Mouse (Mus musculus) ES-E14 (cell line): Measurements from ENCODE around the gene Map3k10. TPM values are rescaled to one million over a fixed set of nuclear protein-coding genes. Genes with fewer than 3 reads are reported as not detected.
"Not testable (repeated sequence)": the region's sequence is repeated elsewhere in the genome, so short reads cannot be mapped to it uniquely, and the experiment has no call there.

Source experiments
- DNase-seq: peaks from one replicate; pipeline ENCODE4 v3.0.0-alpha.2; 2013; ENCODE audit warnings: low read depth, low spot score
- H3K27ac ChIP-seq: 2 replicates; pipeline ENCODE4 v1.5.1; 2012; ENCODE audit warnings: low read depth, mild to moderate bottlenecking, low read length, moderate library complexity, mixed read lengths; ENCODE audit not compliant: poor library complexity, insufficient read depth, severe bottlenecking
- H3K36me3 ChIP-seq: 2 replicates; pipeline ENCODE4 v1.6.1; 2012; ENCODE audit warnings: mild to moderate bottlenecking, low read length, moderate library complexity, mixed read lengths; ENCODE audit not compliant: control insufficient read depth, poor library complexity, insufficient read depth, severe bottlenecking
- H3K4me1 ChIP-seq, 2 experiments: fragments of 150-350 bp in 1 of 2; sonication (generic) in 1 of 2; 2 replicates each; pipeline ENCODE4 v1.6.1; 2012; ENCODE audit warnings: low read length in 2 of 2, mild to moderate bottlenecking in 1 of 2, mixed read lengths in 1 of 2; ENCODE audit not compliant: control insufficient read depth in 2 of 2, insufficient read depth in 2 of 2, poor library complexity in 1 of 2
- H3K4me3 ChIP-seq, 2 experiments: fragments of 150-350 bp in 1 of 2; sonication (generic) in 1 of 2; 2 replicates each; pipeline ENCODE4 v1.5.1; 2012; ENCODE audit warnings: low read length in 2 of 2, low read depth in 1 of 2, mild to moderate bottlenecking in 1 of 2, mixed read lengths in 1 of 2; ENCODE audit not compliant: insufficient read depth in 1 of 2, poor library complexity in 1 of 2, severe bottlenecking in 1 of 2
- H3K9ac ChIP-seq: 2 replicates; pipeline ENCODE4 v1.6.1; 2012; ENCODE audit warnings: low read depth, mild to moderate bottlenecking, low read length, mixed read lengths; ENCODE audit not compliant: poor library complexity, insufficient read depth, severe bottlenecking
- H3K9me3 ChIP-seq: fragments of 150-350 bp; sonication (generic); 2 replicates; pipeline ENCODE4 v1.6.1; 2012; ENCODE audit warnings: low read depth, mild to moderate bottlenecking, low read length; ENCODE audit not compliant: control insufficient read depth, insufficient read depth
- CHD2 ChIP-seq: IDR thresholded peaks from 2 replicates; pipeline ENCODE4 v1.6.1; 2014; ENCODE audit warnings: mild to moderate bottlenecking, low read depth, low read length, inconsistent platforms
- HCFC1 ChIP-seq: IDR thresholded peaks from 2 replicates; pipeline ENCODE4 v1.6.1; 2012; ENCODE audit warnings: low read length, inconsistent platforms, borderline replicate concordance; ENCODE audit not compliant: insufficient read depth
- MAFK ChIP-seq: IDR thresholded peaks from 2 replicates; pipeline ENCODE4 v1.6.1; 2014; ENCODE audit warnings: mild to moderate bottlenecking, low read depth, low read length, inconsistent platforms; ENCODE audit not compliant: insufficient read depth
- ZC3H11A ChIP-seq: IDR thresholded peaks from 2 replicates; pipeline ENCODE4 v1.6.1; 2012; ENCODE audit warnings: low read depth, mild to moderate bottlenecking, inconsistent platforms, low read length, borderline replicate concordance
- ZNF384 ChIP-seq: IDR thresholded peaks from 2 replicates; pipeline ENCODE4 v1.6.1; 2012; ENCODE audit warnings: low read depth, low read length, inconsistent platforms
- in situ Hi-C, 2 experiments: fragments of 600-800 bp; cut with MboI; formaldehyde crosslinking; loops; one replicate each; pipeline ENCODE4 v1.15.1; 2025; ENCODE audit warnings: low sequenced_read_pairs in 2 of 2, inconsistent platforms in 1 of 2; ENCODE audit not compliant: unreplicated experiment in 2 of 2
- total RNA-seq: library from RNA; depleted of rRNA; stranded (reverse); fragments of 300-350 nt; gene quantifications from 2 replicates; pipeline ENCODE4 v1.2.3, GENCODE M21; 2012

The Map3k10 gene
- total RNA-seq, 1 experiment = 21.6 TPM

GRCm38 (mm10) chr7:27634691-27635090 lies 39.7 kb downstream of the Map3k10 start:
- peaks cover 27% of the 10 kb centered on the region for H3K36me3 ChIP-seq
- in situ Hi-C loops = no loop called here
- H3K9ac ChIP-seq = no peak overlapping the region
- H3K27ac ChIP-seq = no peak overlapping the region
- H3K9me3 ChIP-seq = no peaks in the 10 kb centered on the region
- no peak overlapping the region for H3K4me3 ChIP-seq
- 0 out of 4 replicates have a peak, but pooled peaks cover 0 to 3% of the 10 kb centered on the region in 2 experiments for H3K4me1 ChIP-seq
- no peak for DNase-seq
- TF ChIP-seq ZC3H11A (no peak), HCFC1 (no peak), CHD2 (no peak), ZNF384 (no peak)

- no peaks in the 10 kb centered on the region for H3K9me3 ChIP-seq
- TF ChIP-seq ZC3H11A (no peak), HCFC1 (no peak), MAFK (no peak), ZNF384 (no peak), CHD2 (no peak)
- in situ Hi-C loops = no loop called here
- H3K27ac ChIP-seq = no peak overlapping the region
- no peak overlapping the region for H3K9ac ChIP-seq
- H3K4me1 ChIP-seq = 0 out of 4 replicates have a peak, but pooled peaks cover 0 to 3% of the 10 kb centered on the region in 2 experiments
- DNase-seq = no peak
- H3K4me3 ChIP-seq = no peak overlapping the region
- H3K36me3 ChIP-seq = peaks cover 38% of the 10 kb centered on the region
These were observed 41.2 kb downstream of the Map3k10 start for GRCm38 (mm10) chr7:27633166-27633565.

- DNase-seq = no peak
- Histone ChIP-seq H3K4me1 (peaks cover 0 to 3% of the 10 kb centered on the region in 2 experiments; a peak in 1 of 4 replicates), H3K27ac (no peak overlapping the region), H3K9me3 (no peaks in the 10 kb centered on the region), H3K36me3 (peaks cover 32% of the 10 kb centered on the region), H3K4me3 (no peak overlapping the region), H3K9ac (no peak overlapping the region)
- in situ Hi-C loops = no loop called here
- no peak for TF ChIP-seq ZC3H11A
- TF ChIP-seq CHD2 = no peak
- no peak for TF ChIP-seq MAFK
- TF ChIP-seq ZNF384 = no peak
- no peak for TF ChIP-seq HCFC1
These were observed 43.0 kb downstream of the Map3k10 start for GRCm38 (mm10) chr7:27631439-27631838.

GRCm38 (mm10) chr7:27628816-27629215 lies 45.6 kb downstream of the Map3k10 start:
- H3K4me1 ChIP-seq = peaks cover 0 to 13% of the 10 kb centered on the region in 2 experiments; a peak in 2 of 4 replicates
- H3K9ac ChIP-seq, H3K4me3 ChIP-seq, DNase-seq, H3K9me3 ChIP-seq, in situ Hi-C loops, H3K27ac ChIP-seq: not testable (repeated sequence)
- H3K36me3 ChIP-seq = peaks cover 24% of the 10 kb centered on the region

GRCm38 (mm10) chr7:27628190-27628589 lies 46.2 kb downstream of the Map3k10 start:
- Histone ChIP-seq H3K4me3 (no peak overlapping the region), H3K4me1 (peaks cover 0 to 9% of the 10 kb centered on the region in 2 experiments; a peak in 2 of 4 replicates), H3K9me3 (no peaks in the 10 kb centered on the region), H3K36me3 (peaks cover 20% of the 10 kb centered on the region), H3K9ac (no peak overlapping the region), H3K27ac (no peak overlapping the region)
- in situ Hi-C loops = no loop called here
- DNase-seq = no peak
- no peak for TF ChIP-seq ZC3H11A
- no peak for TF ChIP-seq HCFC1
- TF ChIP-seq CHD2 = no peak
- no peak for TF ChIP-seq MAFK
- TF ChIP-seq ZNF384 = no peak
